Mouse (Mus musculus) right cerebral cortex, postnatal 25 days (tissue): Measurements from ENCODE around the gene Rhox10.
"Not testable (repeated sequence)": the region's sequence is repeated elsewhere in the genome, so short reads cannot be mapped to it uniquely, and the experiment has no call there.

Source experiments
- DNase-seq: peaks from one replicate; pipeline ENCODE4 v3.0.0; 2022

The Rhox10 gene

GRCm38 (mm10) chrX:38066175-38066574 lies at the start of gene Rhox10:
Gene Rhox10 (plus strand): TSS chrX:38066475.
- DNase-seq = no peak

GRCm38 (mm10) chrX:38018597-38018996 lies 47.7 kb upstream of the Rhox10 start, which contains the start of gene Btg1-ps1:
Gene Btg1-ps1 (minus strand): TSS chrX:38018815.
- DNase-seq = not testable (repeated sequence)

GRCm38 (mm10) chrX:38033841-38034240 lies 32.4 kb upstream of the Rhox10 start:
- DNase-seq = no peak

- DNase-seq = no peak
These were observed 26.6 kb upstream of the Rhox10 start for GRCm38 (mm10) chrX:38039666-38040065.

GRCm38 (mm10) chrX:38043014-38043413 lies 23.3 kb upstream of the Rhox10 start, which contains the start of gene Btg1-ps2:
Gene Btg1-ps2 (minus strand): TSS chrX:38043114.
- DNase-seq = not testable (repeated sequence)

- DNase-seq = no peak
These were observed 4.7 kb upstream of the Rhox10 start for GRCm38 (mm10) chrX:38061544-38061943.

- peak; percentile 36 for DNase-seq
These were observed 18.0 kb downstream of the Rhox10 start for GRCm38 (mm10) chrX:38084226-38084625.

GRCm38 (mm10) chrX:38085041-38085440 lies 18.8 kb downstream of the Rhox10 start, which contains the start of gene Rhox11:
Gene Rhox11 (minus strand): TSS chrX:38085141.
- DNase-seq = no peak

GRCm38 (mm10) chrX:38110807-38111206 lies 44.5 kb downstream of the Rhox10 start, which contains the start of gene Rhox12:
Gene Rhox12 (minus strand): TSS chrX:38110907.
- DNase-seq = no peak

- DNase-seq = no peak
These were observed 54.7 kb downstream of the Rhox10 start, which contains the start of gene Rhox13 for GRCm38 (mm10) chrX:38120982-38121381. Gene Rhox13 (plus strand): TSS chrX:38121219.
